Mouse (Mus musculus) ES-Bruce4 (cell line): Measurements from ENCODE around the gene Kng1. TPM values are rescaled to one million over a fixed set of nuclear protein-coding genes. Genes with fewer than 3 reads are reported as not detected.
"Not testable (repeated sequence)": the region's sequence is repeated elsewhere in the genome, so short reads cannot be mapped to it uniquely, and the experiment has no call there.

ENCODE experiments used
- H3K27ac ChIP-seq: 2 replicates; pipeline ENCODE4 v1.5.1; 2012; ENCODE audit warnings: low read length, inconsistent platforms; ENCODE audit not compliant: insufficient read depth
- H3K27me3 ChIP-seq: 2 replicates; pipeline ENCODE4 v1.6.1; 2012; ENCODE audit warnings: mild to moderate bottlenecking, low read length, inconsistent platforms; ENCODE audit not compliant: control insufficient read depth, poor library complexity, insufficient read depth, severe bottlenecking
- H3K36me3 ChIP-seq: 2 replicates; pipeline ENCODE4 v1.6.1; 2012; ENCODE audit warnings: inconsistent platforms, mild to moderate bottlenecking, low read length, moderate library complexity; ENCODE audit not compliant: control insufficient read depth, poor library complexity, insufficient read depth, severe bottlenecking
- H3K4me1 ChIP-seq: one replicate; pipeline ENCODE4 v1.8.1; 2011; ENCODE audit warnings: low read length; ENCODE audit not compliant: control insufficient read depth, insufficient read depth
- H3K4me3 ChIP-seq: 2 replicates; pipeline ENCODE4 v1.5.1; 2011; ENCODE audit warnings: low read depth, mild to moderate bottlenecking, low read length
- H3K9ac ChIP-seq: 2 replicates; pipeline ENCODE4 v1.6.1; 2012; ENCODE audit warnings: low read depth, mild to moderate bottlenecking, inconsistent platforms; ENCODE audit not compliant: poor library complexity, severe bottlenecking
- H3K9me3 ChIP-seq: replicated peaks from 2 replicates; pipeline ENCODE4 v1.6.1; 2012; ENCODE audit warnings: mild to moderate bottlenecking, low read length, inconsistent platforms; ENCODE audit not compliant: control insufficient read depth, poor library complexity, insufficient read depth, severe bottlenecking
- CTCF ChIP-seq: IDR thresholded peaks from one replicate; pipeline ENCODE4 v1.8.1; 2011; ENCODE audit warnings: low read depth, low read length
- EP300 ChIP-seq: IDR thresholded peaks from 2 replicates; pipeline ENCODE4 v1.6.1; 2011; ENCODE audit warnings: low read depth, low read length; ENCODE audit not compliant: insufficient read depth
- POLR2A ChIP-seq: IDR thresholded peaks from one replicate; pipeline ENCODE4 v1.8.1; 2011; ENCODE audit warnings: low read length; ENCODE audit not compliant: insufficient read depth
- polyA plus RNA-seq: library from polyadenylated mRNA; stranded (reverse); fragments of >200 nt; gene quantifications from 2 replicates; pipeline ENCODE4 v1.2.4, GENCODE M21; 2011; ENCODE audit warnings: low read depth; ENCODE audit not compliant: missing spikeins, insufficient read depth, insufficient read length

Kng1 gene
- polyA plus RNA-seq, 1 experiment = 1.1 TPM

GRCm38 (mm10) chr16:23030673-23031435 is 26.8 kb upstream of the Kng1 start:
- TF ChIP-seq EP300 (peak; percentile 86), POLR2A (no peak), CTCF (no peak)
- Histone ChIP-seq H3K9me3 (peaks cover 25% of the 10 kb centered on the region), H3K4me3 (no peak overlapping the region), H3K27ac (peak overlapping the region; percentile 76), H3K4me1 (no peaks in the 10 kb centered on the region), H3K27me3 (no peaks in the 10 kb centered on the region), H3K36me3 (no peaks in the 10 kb centered on the region), H3K9ac (no peak overlapping the region)

GRCm38 (mm10) chr16:23033673-23034072 is 24.0 kb upstream of the Kng1 start:
- H3K36me3 ChIP-seq = no peaks in the 10 kb centered on the region
- H3K9ac ChIP-seq = no peak overlapping the region
- no peaks in the 10 kb centered on the region for H3K27me3 ChIP-seq
- TF ChIP-seq CTCF (no peak), POLR2A (no peak), EP300 (no peak)
- no peak overlapping the region for H3K4me3 ChIP-seq
- H3K4me1 ChIP-seq = no peaks in the 10 kb centered on the region
- no peak overlapping the region for H3K27ac ChIP-seq
- peaks cover 25% of the 10 kb centered on the region for H3K9me3 ChIP-seq

DNA sequence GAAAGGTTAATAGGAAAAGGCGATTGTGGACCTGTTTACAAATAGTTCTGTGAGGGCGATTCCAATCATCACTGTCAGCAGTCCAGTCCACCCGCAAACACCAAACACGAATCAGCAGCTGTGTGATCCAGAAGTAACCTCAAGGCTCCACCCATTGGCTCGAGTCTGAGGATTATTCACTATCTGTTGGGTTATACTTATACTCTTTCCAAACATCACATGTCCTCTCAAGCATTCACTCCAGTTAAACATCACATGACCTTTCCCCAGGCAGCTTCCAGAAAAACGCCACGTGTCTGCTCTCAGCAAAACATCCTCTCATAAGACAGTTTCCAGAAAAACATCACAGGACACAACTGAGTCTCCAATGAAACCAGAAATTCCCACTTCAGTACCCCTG is 19.9 kb upstream of the Kng1 start:
- TF ChIP-seq POLR2A = no peak
- TF ChIP-seq CTCF = no peak
- TF ChIP-seq EP300 = no peak
- H3K27ac ChIP-seq = no peak overlapping the region

GRCm38 (mm10) chr16:23039281-23039680 is 18.4 kb upstream of the Kng1 start:
- Histone ChIP-seq H3K36me3 (no peaks in the 10 kb centered on the region), H3K4me1 (no peaks in the 10 kb centered on the region), H3K27ac (no peak overlapping the region), H3K27me3 (no peaks in the 10 kb centered on the region; the same call in 1 of the 2 replicates), H3K9ac (no peak overlapping the region), H3K9me3 (no peaks in the 10 kb centered on the region; the same call in 1 of the 2 replicates), H3K4me3 (no peak overlapping the region)
- TF ChIP-seq EP300 = no peak
- TF ChIP-seq CTCF = no peak
- no peak for TF ChIP-seq POLR2A

More for the DNA sequence above, 19.9 kb upstream of the Kng1 start:
- H3K9me3 ChIP-seq = peaks cover 5% of the 10 kb centered on the region
- no peaks in the 10 kb centered on the region for H3K4me1 ChIP-seq
- no peaks in the 10 kb centered on the region for H3K36me3 ChIP-seq
- no peak overlapping the region for H3K9ac ChIP-seq
- H3K4me3 ChIP-seq = no peak overlapping the region
- H3K27me3 ChIP-seq = no peaks in the 10 kb centered on the region

DNA sequence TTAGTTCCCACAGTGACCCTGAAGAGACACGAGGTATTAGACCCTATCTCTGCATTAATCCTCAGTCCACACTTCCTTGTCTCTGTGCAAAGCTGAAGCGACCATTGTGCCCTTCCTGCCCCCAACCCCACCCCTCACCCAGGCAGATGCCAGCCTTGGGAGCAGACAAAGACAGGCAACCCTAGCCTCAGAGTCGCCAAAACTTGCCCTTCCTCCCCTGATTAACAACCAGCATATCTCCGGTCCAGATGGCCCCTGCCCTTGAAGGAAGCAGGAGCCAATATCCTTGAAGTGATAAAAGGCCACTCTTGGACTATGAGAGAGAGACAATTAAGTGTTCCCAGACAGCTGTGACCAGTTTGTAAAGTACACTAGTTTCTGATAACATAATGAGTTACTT is 16.8 kb upstream of the Kng1 start:
- H3K27me3 ChIP-seq = no peaks in the 10 kb centered on the region; the same call in 1 of the 2 replicates

DNA sequence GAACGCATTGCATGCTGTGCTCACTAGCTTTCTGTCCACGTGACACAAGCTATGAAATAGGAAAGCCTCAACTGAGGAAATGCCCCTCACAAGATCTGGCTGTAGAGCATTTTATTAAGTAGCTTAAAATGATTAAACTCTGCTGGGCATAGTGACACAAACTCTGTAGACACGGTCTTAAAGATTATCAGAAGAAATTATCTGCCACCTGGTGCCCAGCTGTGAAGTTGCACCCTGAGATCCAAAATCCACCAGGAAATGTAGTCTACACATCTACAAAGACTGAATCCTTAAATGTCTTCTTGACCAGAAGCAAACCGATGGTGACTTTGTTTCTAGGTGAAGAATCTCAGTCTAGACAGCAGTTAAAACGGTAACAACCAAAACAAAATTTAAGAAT is 11.3 kb upstream of the Kng1 start:
- H3K27me3 ChIP-seq = no peaks in the 10 kb centered on the region; the same call in 1 of the 2 replicates
- TF ChIP-seq POLR2A (no peak), EP300 (no peak), CTCF (no peak)
- H3K36me3 ChIP-seq = no peaks in the 10 kb centered on the region
- H3K9ac ChIP-seq = no peak overlapping the region
- H3K27ac ChIP-seq = no peak overlapping the region
- H3K9me3 ChIP-seq = no peaks in the 10 kb centered on the region
- H3K4me3 ChIP-seq = no peak overlapping the region
- no peaks in the 10 kb centered on the region for H3K4me1 ChIP-seq

More for the DNA sequence above, 16.8 kb upstream of the Kng1 start:
- no peaks in the 10 kb centered on the region for H3K4me1 ChIP-seq
- TF ChIP-seq POLR2A = no peak
- TF ChIP-seq CTCF = no peak
- no peak for TF ChIP-seq EP300
- H3K4me3 ChIP-seq = no peak overlapping the region
- H3K9me3 ChIP-seq = no peaks in the 10 kb centered on the region; the same call in 1 of the 2 replicates
- H3K36me3 ChIP-seq = no peaks in the 10 kb centered on the region
- no peak overlapping the region for H3K9ac ChIP-seq
- H3K27ac ChIP-seq = no peak overlapping the region

DNA sequence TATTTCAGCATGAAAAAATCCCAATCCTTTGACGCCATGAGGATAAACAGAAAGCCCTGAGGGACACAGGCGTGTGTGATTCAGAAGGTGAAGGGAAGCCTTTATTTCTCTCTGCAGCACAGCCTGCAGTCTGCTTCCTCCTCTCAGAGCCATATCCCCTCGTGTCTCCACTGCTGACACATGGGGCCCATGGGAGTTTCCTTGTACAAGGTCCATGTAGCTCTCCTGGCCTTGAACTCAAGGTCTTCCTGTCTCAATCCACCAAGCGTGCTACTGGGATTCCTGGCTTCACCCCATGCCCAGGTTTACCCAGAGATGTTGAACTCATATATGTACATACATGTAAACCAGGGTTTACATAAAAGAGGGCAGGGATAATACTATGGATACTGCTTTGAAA is 2.0 kb downstream of the Kng1 start:
- not testable (repeated sequence) for H3K27ac ChIP-seq, H3K9ac ChIP-seq, H3K4me1 ChIP-seq, H3K4me3 ChIP-seq, H3K9me3 ChIP-seq, H3K27me3 ChIP-seq, H3K36me3 ChIP-seq

GRCm38 (mm10) chr16:23060781-23061325 is 3.2 kb downstream of the Kng1 start:
- not testable (repeated sequence) for H3K9me3 ChIP-seq

More at GRCm38 (mm10) chr16:23060781-23061325, 3.2 kb downstream of the Kng1 start:
- not testable (repeated sequence) for H3K27me3 ChIP-seq, H3K27ac ChIP-seq, H3K4me1 ChIP-seq, H3K4me3 ChIP-seq, H3K9ac ChIP-seq, H3K36me3 ChIP-seq
